Mouse (Mus musculus): Measurements from ENCODE around the gene Nadk. TPM values are rescaled to one million over a fixed set of nuclear protein-coding genes. Genes with fewer than 3 reads are reported as not detected.

Nadk gene
- total RNA-seq, 2 experiments from 2014 or later: 65.8 to 71.5 TPM

GRCm38 (mm10) chr4:155603801-155604200 lies 41.6 kb downstream of the Nadk start:
- no peak for DNase-seq

GRCm38 (mm10) chr4:155605132-155605531 lies 43.0 kb downstream of the Nadk start:
- DNase-seq: no peak

- no peak for DNase-seq
Measured at GRCm38 (mm10) chr4:155606825-155607224, 44.6 kb downstream of the Nadk start.

GRCm38 (mm10) chr4:155611860-155612259 lies 49.7 kb downstream of the Nadk start:
- DNase-seq: no peak

GRCm38 (mm10) chr4:155613264-155613663 lies 51.1 kb downstream of the Nadk start:
- DNase-seq: no peak

GRCm38 (mm10) chr4:155618321-155618720 lies 56.1 kb downstream of the Nadk start:
- DNase-seq: peak; percentile 14 to 19

- peak; percentile 96 for DNase-seq
Measured at GRCm38 (mm10) chr4:155624338-155625291, 62.4 kb downstream of the Nadk start, which contains the start of gene Cdk11b. Gene Cdk11b, plus strand, starts transcription at chr4:155624854.

- no peak for DNase-seq
Measured at GRCm38 (mm10) chr4:155630267-155630666, 68.1 kb downstream of the Nadk start.

- no peak for DNase-seq
Measured at GRCm38 (mm10) chr4:155635766-155636499, 73.8 kb downstream of the Nadk start.

Other genes starting within 250 kb of the Nadk start
- gene Prkcz, start 201.0 kb upstream of the Nadk start, total RNA-seq (2021): 100 to 1,000 TPM; 156 to 166 TPM
- 10 to 100 TPM; 21.0 to 21.2 TPM for gene Gabrd, start 164.3 kb upstream of the Nadk start, total RNA-seq (2021)
- gene Cfap74, start 153.2 kb upstream of the Nadk start, total RNA-seq (2021): 10 to 100 TPM; 11.1 to 14.0 TPM
- 1 to 10 TPM; 2.0 to 6.6 TPM for gene Tmem52, start 93.3 kb upstream of the Nadk start, total RNA-seq (2021)
- 100 to 1,000 TPM; 744 to 792 TPM for gene Gnb1, start 71.0 kb upstream of the Nadk start, total RNA-seq (2021)
- gene Slc35e2, start 39.0 kb downstream of the Nadk start, total RNA-seq (2021): 10 to 100 TPM; 40.1 to 41.0 TPM
- gene Cdk11b, start 62.5 kb downstream of the Nadk start, total RNA-seq (2021): 10 to 100 TPM; 43.6 to 46.8 TPM
- not detected for gene Gm10563, start 83.0 kb downstream of the Nadk start, total RNA-seq (2021)
- 1 to 10 TPM; 3.9 to 6.4 TPM for gene Mmp23, start 91.0 kb downstream of the Nadk start, total RNA-seq (2021)
- gene Mib2, start 106.8 kb downstream of the Nadk start, total RNA-seq (2021): 100 to 1,000 TPM in 1 of 2 experiments, 10 to 100 TPM in 1; 96.8 to 109 TPM
- gene Fndc10, start 132.0 kb downstream of the Nadk start, total RNA-seq (2021): 10 to 100 TPM; 21.8 to 23.0 TPM
- gene Ssu72, start 142.4 kb downstream of the Nadk start, total RNA-seq (2021): 10 to 100 TPM; 78.3 to 82.6 TPM
- gene Tmem240, start 172.4 kb downstream of the Nadk start, total RNA-seq (2021): 10 to 100 TPM; 34.7 to 35.1 TPM
- 10 to 100 TPM; 51.8 to 54.0 TPM for gene Atad3a, start 198.7 kb downstream of the Nadk start, total RNA-seq (2021)
- 10 to 100 TPM; 10.5 to 11.3 TPM for gene Vwa1, start 212.3 kb downstream of the Nadk start, total RNA-seq (2021)
- gene Tmem88b, start 223.5 kb downstream of the Nadk start, total RNA-seq (2021): 10 to 100 TPM; 29.6 to 31.8 TPM
- gene Ankrd65, start 228.1 kb downstream of the Nadk start, total RNA-seq (2021): not detected
- 10 to 100 TPM; 83.0 to 87.4 TPM for gene Mrpl20, start 240.5 kb downstream of the Nadk start, total RNA-seq (2021)

Measured in layer of hippocampus, postnatal 36 days (tissue).